ENCODE assay signal across 31 mouse cellular contexts in genomic region chr1:36646285-36646684, GRCm38 (mm10). TPM values are rescaled to one million over a fixed set of nuclear protein-coding genes. Genes with fewer than 3 reads are reported as not detected.
DNase-seq lines count a peak whose midpoint lies in the region; ATAC-seq and TF ChIP-seq lines count a peak whose summit lies in the region.
"Had no signal": no experiment of that assay in that cellular context is flagged by ENCODE, and none has a peak within 500 bp of the region (broad histone marks: within the 10 kb centered on the region; RNA-seq: fewer than 3 reads in every experiment).

No protein-coding gene starts in this region.

- H3ac ChIP-seq in C2C12 (ENCODE audit: control insufficient read depth, insufficient read length, low read depth) = no peak overlapping the region

- 0 out of 2 replicates have a peak, but pooled peaks have one; percentile 61 for ATAC-seq in forebrain, embryonic 15.5 days (replicated peaks)
- no peak for ATAC-seq in forebrain, embryonic 14.5 days
- no peak for ATAC-seq in kidney, embryonic 16.5 days (ENCODE audit: low FRiP score, low TSS enrichment)
- ATAC-seq: intestine, embryonic 15.5 days; Patski had no signal

- 63% methylated on average over 3 of the region's 3 CpGs for WGBS in forebrain, embryonic 15.5 days
- 57% methylated on average over 3 of the region's 3 CpGs for WGBS in forebrain, embryonic 14.5 days
- WGBS in kidney, embryonic 16.5 days = 69% methylated on average over 3 of the region's 3 CpGs

- H3K27ac ChIP-seq in forebrain, embryonic 15.5 days (replicated peaks) = no peak overlapping the region
- no peak overlapping the region for H3K27ac ChIP-seq in forebrain, embryonic 14.5 days (ENCODE audit: low read depth, low read length)
- H3K27ac ChIP-seq in kidney, embryonic 16.5 days (ENCODE audit: low read length) = no peak overlapping the region
- H3K27ac ChIP-seq: embryonic facial prominence, embryonic 13.5 days; forebrain, embryonic 12.5 days; gastrocnemius, adult 2 months; heart, embryonic 15.5 days; hindbrain, embryonic 13.5 days; intestine, embryonic 15.5 days; limb, embryonic 12.5 days; liver, embryonic 15.5 days; lung, embryonic 15.5 days; midbrain, embryonic 12.5 days; neural tube, embryonic 15.5 days had no signal

- H3K36me3 ChIP-seq in forebrain, embryonic 15.5 days = no peaks in the 10 kb centered on the region
- no peaks in the 10 kb centered on the region for H3K36me3 ChIP-seq in forebrain, embryonic 14.5 days (ENCODE audit: control insufficient read depth, insufficient read depth, low read length)
- no peaks in the 10 kb centered on the region for H3K36me3 ChIP-seq in C2C12 (ENCODE audit: control insufficient read depth, insufficient read depth)
- no peaks in the 10 kb centered on the region for H3K36me3 ChIP-seq in kidney, embryonic 16.5 days (ENCODE audit: insufficient read depth, low read length)
- H3K36me3 ChIP-seq: embryonic facial prominence, embryonic 13.5 days; forebrain, embryonic 12.5 days; heart, embryonic 15.5 days; hindbrain, embryonic 13.5 days; intestine, embryonic 15.5 days; limb, embryonic 12.5 days; liver, embryonic 15.5 days; lung, embryonic 15.5 days; midbrain, embryonic 12.5 days; neural tube, embryonic 15.5 days had no signal

- H3K9me3 ChIP-seq in forebrain, embryonic 15.5 days = no peaks in the 10 kb centered on the region
- no peaks in the 10 kb centered on the region for H3K9me3 ChIP-seq in forebrain, embryonic 14.5 days (replicated peaks; ENCODE audit: control insufficient read depth, low read length)
- no peaks in the 10 kb centered on the region for H3K9me3 ChIP-seq in kidney, embryonic 16.5 days (ENCODE audit: low read length)
- H3K9me3 ChIP-seq: embryonic facial prominence, embryonic 13.5 days; forebrain, embryonic 12.5 days; heart, embryonic 15.5 days; hindbrain, embryonic 13.5 days; intestine, embryonic 15.5 days; limb, embryonic 12.5 days; liver, embryonic 15.5 days; lung, embryonic 15.5 days; megakaryocyte, embryonic 14.5 days; midbrain, embryonic 12.5 days; neural tube, embryonic 15.5 days had no signal

- no peak overlapping the region for H3K4me2 ChIP-seq in forebrain, embryonic 15.5 days (replicated peaks)
- no peak overlapping the region for H3K4me2 ChIP-seq in forebrain, embryonic 14.5 days (ENCODE audit: low read length)
- no peak overlapping the region for H3K4me2 ChIP-seq in kidney, embryonic 16.5 days (replicated peaks; ENCODE audit: low read depth, low read length)
- H3K4me2 ChIP-seq: embryonic facial prominence, embryonic 13.5 days; forebrain, embryonic 12.5 days; heart, embryonic 15.5 days; hindbrain, embryonic 13.5 days; intestine, embryonic 15.5 days; limb, embryonic 12.5 days; liver, embryonic 15.5 days; lung, embryonic 15.5 days; midbrain, embryonic 12.5 days; neural tube, embryonic 15.5 days had no signal

- no peaks in the 10 kb centered on the region for H3K79me3 ChIP-seq in C2C12 (ENCODE audit: low read depth)

- no peaks in the 10 kb centered on the region for H3K27me3 ChIP-seq in forebrain, embryonic 15.5 days
- H3K27me3 ChIP-seq in forebrain, embryonic 14.5 days (replicated peaks; ENCODE audit: control insufficient read depth, insufficient read depth, low read length) = no peaks in the 10 kb centered on the region
- no peaks in the 10 kb centered on the region for H3K27me3 ChIP-seq in C2C12 (ENCODE audit: control insufficient read depth, insufficient read depth, insufficient read length)
- no peaks in the 10 kb centered on the region for H3K27me3 ChIP-seq in kidney, embryonic 16.5 days (ENCODE audit: insufficient read depth, low read length)
- H3K27me3 ChIP-seq: embryonic facial prominence, embryonic 13.5 days; forebrain, embryonic 12.5 days; heart, embryonic 15.5 days; hindbrain, embryonic 13.5 days; intestine, embryonic 15.5 days; limb, embryonic 12.5 days; lung, embryonic 15.5 days; midbrain, embryonic 12.5 days; neural tube, embryonic 15.5 days had no signal

- 0 out of 2 replicates have a peak, but pooled peaks cover 2% of the 10 kb centered on the region for H3K4me1 ChIP-seq in forebrain, embryonic 15.5 days
- H3K4me1 ChIP-seq in forebrain, embryonic 14.5 days (ENCODE audit: control insufficient read depth, insufficient read depth, low read length) = peaks cover 2% of the 10 kb centered on the region; the same call in 1 of the 2 replicates
- H3K4me1 ChIP-seq in kidney, embryonic 16.5 days (ENCODE audit: insufficient read depth, low read length) = no peaks in the 10 kb centered on the region; the same call in 1 of the 2 replicates
- H3K4me1 ChIP-seq: embryonic facial prominence, embryonic 13.5 days; hindbrain, embryonic 13.5 days; limb, embryonic 12.5 days; midbrain, embryonic 12.5 days; neural tube, embryonic 15.5 days had no signal

- TF ChIP-seq CTCF in C2C12 (IDR thresholded peaks at IDR 0.05; ENCODE audit: control insufficient read depth, insufficient read depth, insufficient read length) = no peak

- intact Hi-C loops in heart, postnatal 25 days (cut with DNase I) = no loop called here

- H3K79me2 ChIP-seq in C2C12 (ENCODE audit: control insufficient read depth, insufficient read depth) = no peaks in the 10 kb centered on the region

- no peak overlapping the region for H3K4me3 ChIP-seq in forebrain, embryonic 15.5 days
- H3K4me3 ChIP-seq in forebrain, embryonic 14.5 days (ENCODE audit: low read depth, low read length) = no peak overlapping the region
- H3K4me3 ChIP-seq in C2C12 (ENCODE audit: insufficient read depth, poor library complexity, severe bottlenecking) = no peak overlapping the region
- H3K4me3 ChIP-seq in kidney, embryonic 16.5 days (ENCODE audit: low read length) = no peak overlapping the region
- H3K4me3 ChIP-seq: embryonic facial prominence, embryonic 13.5 days; forebrain, embryonic 12.5 days; gastrocnemius, adult 2 months; heart, embryonic 15.5 days; hindbrain, embryonic 13.5 days; intestine, embryonic 15.5 days; limb, embryonic 12.5 days; liver, embryonic 15.5 days; lung, embryonic 15.5 days; megakaryocyte, embryonic 14.5 days; midbrain, embryonic 12.5 days; neural tube, embryonic 15.5 days had no signal

- no peak overlapping the region for H3K9ac ChIP-seq in forebrain, embryonic 15.5 days (replicated peaks)
- H3K9ac ChIP-seq in forebrain, embryonic 14.5 days (ENCODE audit: low read length) = no peak overlapping the region
- H3K9ac ChIP-seq in kidney, embryonic 16.5 days (replicated peaks; ENCODE audit: low read length) = no peak overlapping the region
- H3K9ac ChIP-seq: embryonic facial prominence, embryonic 13.5 days; forebrain, embryonic 12.5 days; heart, embryonic 15.5 days; hindbrain, embryonic 13.5 days; intestine, embryonic 15.5 days; limb, embryonic 12.5 days; liver, embryonic 15.5 days; lung, embryonic 15.5 days; midbrain, embryonic 12.5 days; neural tube, embryonic 15.5 days had no signal

- no peak for DNase-seq in forebrain, embryonic 14.5 days (ENCODE audit: low spot score)
- DNase-seq in CD4-positive, CD25-positive, alpha-beta regulatory T cell, adult 2 months (ENCODE audit: low read depth, low spot score) = peak; percentile 41
- peak; percentile 14 for DNase-seq in induced T-regulatory cell, adult 2 months (ENCODE audit: low read depth)
- no peak for DNase-seq in heart, adult 9 months (ENCODE audit: low spot score in 2 of 2)
- no peak for DNase-seq in heart, postnatal 25 days (ENCODE audit: low spot score)
- DNase-seq: adrenal gland, postnatal 25 days; embryo, embryonic 11 days; gastrocnemius, adult 2 months; heart, postnatal 4 days; kidney, adult 2 months; kidney, postnatal 10 days; layer of hippocampus, postnatal 36 days; lung, postnatal 4 days; retina, postnatal 1 day; right cerebral cortex, postnatal 14 days had no signal

TF ChIP-seq in C2C12, 6 proteins besides CTCF, POLR2A, EP300 and RAD21:
- TF ChIP-seq CEBPB (IDR thresholded peaks at IDR 0.05; ENCODE audit: low read depth) (no peak), MYOD1 (IDR thresholded peaks at IDR 0.05; ENCODE audit: control insufficient read depth, insufficient read length, low read depth) (peak; percentile 52)
TF ChIP-seq in C2C12: peak in this region for 1.

RNA-seq across cellular contexts. Expression of gene Fam178b, which starts 36.7 kb away (rescaled TPM):
- 0.23 TPM in 1 of 2 replicates, not detected in the other for polyA plus RNA-seq in forebrain, embryonic 15.5 days (2015; fragmentation: Nextera tagmentation; extraction: Ambion mirVana)
- 0.26 TPM in 1 of 2 replicates, not detected in the other for polyA plus RNA-seq in forebrain, embryonic 14.5 days (2014; fragmentation: Nextera tagmentation; extraction: Ambion mirVana)
- polyA plus RNA-seq in C2C12 (2012; fragmentation: generic; extraction: Trizol) = 0.08 TPM
- polyA plus RNA-seq in kidney, embryonic 16.5 days (2015; fragmentation: Nextera tagmentation; extraction: Ambion mirVana) = 1.2 and 1.8 TPM in 2 replicates
- total RNA-seq in heart, postnatal 25 days (2021) = under 1 TPM in 1 of 2 experiments, not detected in 1; 0.83 TPM
- total RNA-seq: layer of hippocampus, postnatal 36 days; midbrain, postnatal 0 days had no signal
- polyA plus RNA-seq: midbrain, embryonic 12.5 days; Patski had no signal

RNA-seq across cellular contexts. Expression of gene Cox5b, which starts 45.0 kb away (rescaled TPM):
- polyA plus RNA-seq in forebrain, embryonic 15.5 days (2015; fragmentation: Nextera tagmentation; extraction: Ambion mirVana) = 542 and 553 TPM in 2 replicates
- 606 and 697 TPM in 2 replicates for polyA plus RNA-seq in forebrain, embryonic 14.5 days (2014; fragmentation: Nextera tagmentation; extraction: Ambion mirVana)
- polyA plus RNA-seq in C2C12 (2012; fragmentation: generic; extraction: Trizol) = 734 TPM
- polyA plus RNA-seq in kidney, embryonic 16.5 days (2015; fragmentation: Nextera tagmentation; extraction: Ambion mirVana) = 681 and 722 TPM in 2 replicates
- 1,000 to 10,000 TPM; 2,198 to 2,230 TPM for total RNA-seq in heart, postnatal 25 days (2021)

Comparison
In these comparisons a context has a peak if more than half of its experiments do, and no peak if none do; other contexts are left out.
1. DNase-seq: peak in CD4-positive, CD25-positive, alpha-beta regulatory T cell, adult 2 months (single experiment) and induced T-regulatory cell, adult 2 months (single experiment); none in forebrain, embryonic 14.5 days (single experiment), heart, adult 9 months (0 of 2) and heart, postnatal 25 days (single experiment).